Mouse (Mus musculus) intestine, embryonic 16.5 days (tissue): Measurements from ENCODE around the gene Tubb3. TPM values are rescaled to one million over a fixed set of nuclear protein-coding genes. Genes with fewer than 3 reads are reported as not detected.
"Not testable (repeated sequence)": the region's sequence is repeated elsewhere in the genome, so short reads cannot be mapped to it uniquely, and the experiment has no call there.

ENCODE experiments used
- ATAC-seq: fragments of 200-750 bp; cut with Nextera tagmentation; 2 replicates; pipeline ENCODE4 v1.8.0; 2017; ENCODE audit warnings: moderate TSS enrichment, moderate library complexity
- H3K27ac ChIP-seq: fragments of 300-500 bp; sonication (generic); 2 replicates; pipeline ENCODE4 v1.5.1; 2014; ENCODE audit warnings: mild to moderate bottlenecking, low read length
- H3K27me3 ChIP-seq: fragments of 300-500 bp; sonication (generic); replicated peaks from 2 replicates; pipeline ENCODE4 v1.6.1; 2014; ENCODE audit warnings: low read length, control low read depth, mixed read lengths; ENCODE audit not compliant: control insufficient read depth, insufficient read depth
- H3K36me3 ChIP-seq: fragments of 300-500 bp; sonication (generic); 2 replicates; pipeline ENCODE4 v1.6.1; 2014; ENCODE audit warnings: low read length, control low read depth; ENCODE audit not compliant: control insufficient read depth, insufficient read depth
- H3K4me1 ChIP-seq: fragments of 300-500 bp; sonication (generic); 2 replicates; pipeline ENCODE4 v1.6.1; 2014; ENCODE audit warnings: low read length, control low read depth, mixed read lengths; ENCODE audit not compliant: control insufficient read depth, insufficient read depth
- H3K4me2 ChIP-seq: fragments of 300-500 bp; sonication (generic); 2 replicates; pipeline ENCODE4 v1.6.1; 2014; ENCODE audit warnings: low read depth, low read length, control low read depth
- H3K4me3 ChIP-seq: fragments of 300-500 bp; sonication (generic); 2 replicates; pipeline ENCODE4 v1.5.1; 2014; ENCODE audit warnings: mild to moderate bottlenecking, low read length
- H3K9ac ChIP-seq: fragments of 300-500 bp; sonication (generic); 2 replicates; pipeline ENCODE4 v1.6.1; 2014; ENCODE audit warnings: low read depth, low read length
- H3K9me3 ChIP-seq: fragments of 300-500 bp; sonication (generic); 2 replicates; pipeline ENCODE4 v1.6.1; 2016; ENCODE audit warnings: low read length, control low read depth; ENCODE audit not compliant: control insufficient read depth
- WGBS: fragments of 180-500 bp; shearing (Covaris S2); extraction: QIAGEN DNeasy Blood & Tissue Kit; methylation state at CpG from one replicate; pipeline ENCODE4 v1.1.7; 2014; 5-methylcytosine and 5-hydroxymethylcytosine counted together
- polyA plus RNA-seq: library from polyadenylated mRNA; unstranded; fragments of >200 nt; fragmentation: Nextera tagmentation; extraction: Ambion mirVana; gene quantifications from 2 replicates; pipeline ENCODE4 v1.2.1, GENCODE M21; 2015

Gene Tubb3
- polyA plus RNA-seq, 1 experiment from 2014 or later: 52.6 TPM

DNA sequence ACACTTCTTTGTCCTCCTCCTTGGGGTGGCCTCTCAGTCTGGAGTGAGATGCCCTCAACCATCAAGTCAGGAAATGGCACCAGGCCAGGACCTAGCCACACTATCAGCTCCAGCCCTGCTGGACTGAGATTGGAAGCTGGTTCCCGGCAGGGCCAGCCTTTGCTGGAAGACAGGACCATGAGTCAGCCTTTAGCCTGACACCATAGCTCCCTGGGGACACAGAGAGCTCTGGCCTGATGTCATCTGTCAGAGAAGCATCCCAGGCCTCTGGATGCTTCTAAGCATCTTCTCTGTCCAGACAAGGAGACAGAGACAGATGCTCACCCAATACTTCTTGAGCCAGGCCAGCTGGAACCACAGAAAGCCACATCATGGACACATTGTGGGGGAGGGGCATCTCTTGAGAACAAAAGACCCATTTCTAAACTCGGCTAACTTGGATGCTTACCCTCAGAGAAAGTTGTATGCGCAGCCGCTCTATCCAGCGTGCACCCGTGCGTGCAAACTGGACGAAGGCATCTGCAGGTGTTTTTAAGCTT is 1.1 kb upstream of the Tubb3 start:
- no peak overlapping the region for H3K4me2 ChIP-seq
- H3K4me1 ChIP-seq: peaks cover 11% of the 10 kb centered on the region
- H3K27ac ChIP-seq: no peak overlapping the region
- H3K36me3 ChIP-seq: no peaks in the 10 kb centered on the region
- H3K9ac ChIP-seq: no peak overlapping the region
- no peak overlapping the region for H3K4me3 ChIP-seq
- peaks cover 68% of the 10 kb centered on the region for H3K27me3 ChIP-seq
- WGBS: 55% methylated on average over 8 of the region's 8 CpGs
- ATAC-seq: no peak
- no peaks in the 10 kb centered on the region for H3K9me3 ChIP-seq

DNA sequence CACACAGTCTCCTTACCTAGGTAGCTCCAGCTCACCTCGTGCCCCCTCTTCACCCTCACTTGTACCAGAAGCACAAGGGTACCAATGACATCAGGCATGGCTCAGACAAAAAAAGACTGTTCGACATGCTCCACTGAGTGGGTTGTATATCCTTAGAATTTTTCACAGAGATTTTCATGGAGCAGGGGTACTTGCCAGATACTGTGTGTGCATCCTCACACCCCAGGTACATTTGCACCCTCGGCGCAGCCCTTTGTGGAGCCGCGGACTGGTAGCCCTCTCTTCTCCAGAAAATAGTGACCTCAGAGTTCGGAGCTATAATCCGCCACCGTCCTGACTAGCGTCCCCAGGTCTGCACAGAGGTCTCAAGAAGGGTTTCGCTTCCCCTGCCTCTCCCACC is 436 bp upstream of the Tubb3 start:
- Histone ChIP-seq H3K4me1 (peaks cover 11% of the 10 kb centered on the region), H3K27ac (no peak overlapping the region), H3K27me3 (peaks cover 68% of the 10 kb centered on the region), H3K4me2 (0 out of 2 replicates have a peak overlapping the region, but pooled peaks have one; percentile 47), H3K4me3 (peak overlapping the region; percentile 35), H3K9ac (no peak overlapping the region), H3K9me3 (no peaks in the 10 kb centered on the region), H3K36me3 (no peaks in the 10 kb centered on the region)
- 10% methylated on average over 11 of the region's 11 CpGs for WGBS
- no peak for ATAC-seq

DNA sequence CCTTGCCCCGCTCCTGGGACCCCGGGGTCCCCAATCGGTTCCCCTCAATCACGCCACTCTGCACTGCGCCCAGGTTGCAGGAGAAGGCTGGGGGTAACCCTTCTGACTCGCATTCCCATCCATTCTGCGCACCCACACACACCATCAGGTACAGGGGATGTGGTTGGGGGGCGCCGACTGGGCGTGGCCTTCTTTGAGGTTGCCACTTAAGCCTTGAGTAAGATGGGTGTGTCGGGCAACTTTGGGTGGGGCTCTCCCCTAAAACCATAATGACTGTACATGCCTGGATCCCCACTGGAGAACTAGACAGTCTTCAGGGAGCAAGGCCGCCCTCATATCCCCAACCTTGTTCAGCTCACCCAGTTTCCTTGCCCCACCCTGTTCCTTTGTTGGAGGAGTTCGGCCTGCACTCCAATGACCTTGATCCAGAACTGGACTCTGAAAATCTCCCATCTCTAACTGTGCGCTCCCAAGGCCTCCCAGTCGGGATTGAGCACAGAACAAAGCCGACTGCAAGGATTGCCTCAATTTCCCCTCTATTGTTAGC is 630 bp downstream of the Tubb3 start:
- WGBS: 11% methylated on average over 16 of the region's 16 CpGs

DNA sequence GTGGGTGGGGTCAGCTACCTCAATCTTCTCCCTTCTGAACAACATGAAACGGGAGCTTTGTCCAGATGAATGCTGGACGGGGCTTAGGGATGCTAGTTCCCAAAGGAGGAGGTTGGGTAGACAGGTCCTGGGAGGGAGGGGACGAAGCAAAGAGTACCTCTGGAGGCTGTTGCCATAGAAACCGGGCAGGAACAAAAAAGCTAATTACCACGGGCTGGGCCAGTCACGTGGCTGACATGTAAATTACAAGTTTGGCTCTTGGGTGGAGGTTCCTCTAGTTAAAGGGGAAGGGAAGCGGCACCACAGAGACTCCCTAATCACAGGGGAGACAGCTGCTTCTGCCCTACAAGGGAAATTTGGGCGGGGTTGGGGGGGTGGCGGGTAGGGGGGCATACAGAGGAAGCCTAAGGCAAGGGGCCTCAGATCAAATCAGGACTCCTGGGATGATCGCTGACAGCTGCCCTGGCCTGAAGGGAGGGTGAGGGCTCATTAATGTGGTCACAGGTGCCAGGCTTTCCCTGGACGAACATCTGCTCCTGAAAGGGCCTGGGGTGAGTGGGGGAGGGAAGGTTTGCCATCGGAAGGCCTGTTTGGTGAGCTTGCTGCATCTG is 1.4 kb downstream of the Tubb3 start:
- H3K4me3 ChIP-seq: no peak overlapping the region
- H3K4me1 ChIP-seq: peaks cover 15% of the 10 kb centered on the region
- H3K36me3 ChIP-seq: no peaks in the 10 kb centered on the region
- no peak overlapping the region for H3K27ac ChIP-seq
- H3K9me3 ChIP-seq: no peaks in the 10 kb centered on the region
- no peak overlapping the region for H3K4me2 ChIP-seq
- H3K9ac ChIP-seq: no peak overlapping the region
- WGBS: 3% methylated on average over 12 of the region's 12 CpGs
- H3K27me3 ChIP-seq: peaks cover 62% of the 10 kb centered on the region
- ATAC-seq: no peak

More for the DNA sequence above, 630 bp downstream of the Tubb3 start:
- peak overlapping the region; percentile 14; the same call in 1 of the 2 replicates for H3K9ac ChIP-seq
- H3K27ac ChIP-seq: no peak overlapping the region
- no peak for ATAC-seq
- H3K4me2 ChIP-seq: peak overlapping the region; percentile 47
- peak overlapping the region; percentile 35 for H3K4me3 ChIP-seq
- no peaks in the 10 kb centered on the region for H3K9me3 ChIP-seq
- H3K27me3 ChIP-seq: peaks cover 68% of the 10 kb centered on the region
- H3K4me1 ChIP-seq: peaks cover 12% of the 10 kb centered on the region
- no peaks in the 10 kb centered on the region for H3K36me3 ChIP-seq

DNA sequence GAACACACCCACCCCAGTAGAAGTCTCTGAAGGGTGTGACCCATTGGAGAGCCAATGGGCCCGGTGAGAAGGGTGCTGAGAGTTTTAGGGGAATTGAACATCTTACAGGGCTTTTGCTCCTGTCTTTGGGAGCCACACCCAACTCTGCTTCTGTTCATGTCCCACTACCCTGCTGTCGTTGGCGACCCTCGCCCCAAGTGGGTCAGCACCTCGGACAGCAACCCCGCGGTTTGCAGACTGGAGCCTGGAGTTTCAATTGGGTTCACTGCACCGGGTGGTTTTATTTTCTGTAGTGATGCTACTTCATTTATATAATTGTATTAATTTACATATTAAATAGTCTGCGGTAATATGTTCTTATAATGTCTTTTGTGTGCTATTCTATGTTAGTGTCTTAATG is 3.0 kb downstream of the Tubb3 start:
- WGBS: 9% methylated on average over 9 of the region's 9 CpGs
- Histone ChIP-seq H3K9ac (no peak overlapping the region), H3K36me3 (no peaks in the 10 kb centered on the region), H3K4me3 (no peak overlapping the region; the same call in 1 of the 2 replicates), H3K4me1 (peaks cover 15% of the 10 kb centered on the region), H3K27me3 (peaks cover 50% of the 10 kb centered on the region), H3K4me2 (no peak overlapping the region), H3K27ac (no peak overlapping the region), H3K9me3 (no peaks in the 10 kb centered on the region)
- no peak for ATAC-seq

DNA sequence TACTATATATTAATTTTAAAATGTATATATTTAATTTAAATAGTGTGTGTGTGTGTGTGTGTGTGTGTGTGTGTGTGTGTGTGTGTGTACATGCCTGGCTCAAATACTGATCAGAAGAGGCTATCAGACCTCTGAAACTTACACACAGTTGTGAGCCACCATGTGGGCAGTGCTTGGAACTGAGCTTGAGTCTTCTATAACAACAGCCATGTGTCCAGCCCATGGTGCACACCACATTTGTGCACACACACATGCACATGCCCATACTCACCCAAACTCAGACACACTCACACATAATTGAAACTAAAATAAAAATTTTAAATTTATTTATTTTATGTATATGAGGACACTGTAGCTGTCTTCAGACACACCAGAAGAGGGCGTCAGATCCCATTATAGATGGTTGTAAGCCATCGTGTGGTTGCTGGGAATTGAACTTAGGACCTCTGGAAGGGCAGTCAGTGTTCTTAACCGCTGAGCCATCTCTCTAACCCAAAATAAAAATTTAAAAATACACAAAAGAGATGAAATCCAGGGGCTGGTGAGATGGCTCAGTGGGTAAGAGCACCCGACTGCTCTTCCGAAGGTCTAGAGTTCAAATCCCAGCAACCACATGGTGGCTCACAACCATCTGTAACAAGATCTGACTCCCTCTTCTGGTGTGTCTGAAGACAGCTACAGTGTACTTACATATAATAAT is 3.9 kb downstream of the Tubb3 start:
- peaks cover 15% of the 10 kb centered on the region for H3K4me1 ChIP-seq
- H3K27ac ChIP-seq, H3K9ac ChIP-seq, H3K4me3 ChIP-seq, H3K4me2 ChIP-seq, ATAC-seq, H3K36me3 ChIP-seq, H3K9me3 ChIP-seq: not testable (repeated sequence)
- WGBS: 78% methylated on average over 5 of the region's 5 CpGs
- H3K27me3 ChIP-seq: peaks cover 41% of the 10 kb centered on the region

DNA sequence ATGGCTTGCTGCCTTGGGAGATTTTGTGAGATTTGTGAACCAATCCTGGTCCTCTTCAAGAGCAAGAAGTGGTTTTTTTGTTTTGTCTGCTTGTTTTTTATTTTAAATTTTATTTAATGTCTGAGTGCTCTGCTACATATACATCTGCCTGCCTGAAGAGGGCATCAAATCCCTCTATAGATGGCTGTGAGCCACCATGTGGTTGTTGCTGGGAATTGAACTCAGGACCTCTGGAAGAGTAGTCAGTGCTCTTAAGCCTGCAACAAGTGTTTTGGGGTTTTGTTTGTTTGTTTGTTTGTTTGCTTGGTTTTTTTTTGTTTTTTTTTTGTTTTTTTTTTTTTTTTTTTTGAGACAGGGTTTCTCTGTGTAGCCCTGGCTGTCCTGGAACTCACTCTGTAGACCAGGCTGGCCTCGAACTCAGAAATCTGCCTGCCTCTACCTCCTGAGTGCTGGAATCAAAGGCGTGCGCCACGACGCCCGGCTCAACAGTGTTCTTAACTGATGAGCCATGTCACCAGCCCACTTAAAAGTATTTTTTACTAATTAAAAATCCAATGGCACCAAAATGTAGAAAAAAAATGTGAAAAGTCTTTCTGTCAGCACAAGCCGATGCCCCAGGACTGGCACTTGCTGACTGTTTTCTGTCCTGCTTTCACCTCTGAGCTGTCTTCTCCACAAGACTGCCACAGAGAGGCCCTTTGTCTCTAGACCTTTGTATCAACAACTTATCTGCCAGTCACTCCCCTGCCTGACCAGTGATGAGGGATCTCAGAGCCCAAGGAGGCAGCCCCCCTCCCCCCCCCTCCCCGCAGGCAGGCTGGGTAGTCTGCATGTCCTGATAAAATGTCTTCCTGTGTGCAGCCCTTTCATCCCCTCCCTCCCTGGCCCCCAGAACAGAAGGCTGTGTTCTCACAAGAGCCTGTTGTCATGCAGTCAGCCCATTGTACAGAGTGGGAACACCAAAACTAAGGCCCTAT is 5.0 kb downstream of the Tubb3 start:
- Histone ChIP-seq H3K9ac (no peak overlapping the region), H3K4me3 (no peak overlapping the region), H3K27me3 (peaks cover 30% of the 10 kb centered on the region), H3K27ac (no peak overlapping the region), H3K36me3 (no peaks in the 10 kb centered on the region), H3K4me2 (no peak overlapping the region), H3K4me1 (peaks cover 11% of the 10 kb centered on the region), H3K9me3 (no peaks in the 10 kb centered on the region)
- WGBS: 82% methylated on average over 8 of the region's 8 CpGs
- ATAC-seq: 0 out of 2 replicates have a peak, but pooled peaks have one; percentile 27

DNA sequence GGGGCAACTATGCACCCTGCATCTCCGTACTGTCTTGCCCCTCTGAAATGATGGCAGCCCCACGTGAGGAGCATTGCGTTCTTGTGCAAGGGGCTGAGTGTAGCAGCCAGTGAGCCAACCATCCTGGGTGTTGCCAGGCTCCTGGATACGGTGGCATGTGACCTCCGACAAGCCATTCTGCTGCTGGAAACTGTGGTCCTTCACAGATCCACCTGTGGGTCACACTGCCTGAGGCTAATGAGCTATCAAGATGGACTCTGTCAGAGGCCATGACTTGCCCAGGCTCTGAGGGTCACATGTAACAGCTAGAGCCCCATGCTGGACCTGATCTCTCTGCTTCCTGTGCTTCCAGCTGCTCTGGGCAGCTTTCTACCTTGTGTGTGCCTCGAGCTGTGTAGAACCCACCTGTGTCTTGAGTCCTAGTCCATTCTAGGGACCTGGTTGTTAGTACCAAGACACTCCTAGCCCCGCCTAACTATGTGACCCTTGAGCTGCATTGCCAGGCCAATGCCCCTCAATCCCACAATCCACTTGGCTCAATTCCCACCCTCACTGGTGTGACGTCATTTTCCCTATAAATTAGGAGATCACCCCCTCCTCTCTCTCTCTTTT is 5.8 kb downstream of the Tubb3 start:
- no peak overlapping the region for H3K9ac ChIP-seq
- H3K4me2 ChIP-seq: no peak overlapping the region
- no peaks in the 10 kb centered on the region for H3K36me3 ChIP-seq
- H3K27me3 ChIP-seq: peaks cover 22% of the 10 kb centered on the region
- no peak for ATAC-seq
- H3K9me3 ChIP-seq: no peaks in the 10 kb centered on the region
- H3K27ac ChIP-seq: no peak overlapping the region
- H3K4me3 ChIP-seq: no peak overlapping the region
- 72% methylated on average over 8 of the region's 8 CpGs for WGBS
- 0 out of 2 replicates have a peak, but pooled peaks cover 4% of the 10 kb centered on the region for H3K4me1 ChIP-seq
